Mouse (Mus musculus): ENCODE measurements at regions not wholly inside any gene's neighbourhood (a gene's known extent, or its start where the extent isn't known, plus 50 kb on each side); places are given as distances from the start of the nearest gene placed in this dataset.

DNA sequence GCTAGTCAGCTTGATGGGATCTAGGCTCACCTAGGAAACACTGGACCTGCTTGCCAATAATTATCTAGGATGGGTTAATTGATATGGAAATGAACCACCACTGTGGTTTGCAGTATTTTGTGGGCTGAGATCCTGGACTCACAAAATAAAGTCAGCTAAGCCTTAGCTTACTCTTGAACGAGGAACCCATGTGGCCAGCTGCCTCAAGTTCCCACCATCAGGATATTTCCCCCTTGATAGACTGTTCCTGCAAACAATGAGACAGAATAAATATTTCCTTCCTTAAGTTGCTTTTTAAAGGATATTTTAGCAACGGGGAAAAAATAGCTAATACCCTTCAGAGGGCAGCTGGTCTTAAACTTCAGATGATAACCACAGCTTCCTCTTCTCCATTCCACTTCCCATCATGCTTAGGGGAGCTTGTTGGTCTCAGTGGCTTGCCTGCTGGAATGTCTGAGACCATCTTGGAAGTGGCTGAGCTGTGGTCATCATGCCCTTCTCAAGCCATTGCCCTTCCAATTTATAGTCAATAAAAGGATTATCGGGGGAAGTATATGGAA is 913.7 kb upstream of the Lrrc6 start:
- TF ChIP-seq CTCF (IDR thresholded peaks at IDR 0.05; ENCODE audit: low read depth), result no peak
- no peak for TF ChIP-seq EP300 (IDR thresholded peaks at IDR 0.05; ENCODE audit: low read depth)
